Mouse (Mus musculus) erythroid progenitor cell, adult 5-6 weeks (primary cell): ENCODE data around the gene Olfr898. TPM values are rescaled to one million over a fixed set of nuclear protein-coding genes. Genes with fewer than 3 reads are reported as not detected.

ENCODE experiments used
- ATAC-seq: replicated peaks from 2 replicates; pipeline ENCODE4 v1.8.0; 2016; ENCODE audit warnings: moderate number of reproducible peaks, mild to moderate bottlenecking, moderate TSS enrichment, inconsistent platforms; ENCODE audit not compliant: poor library complexity, low FRiP score, severe bottlenecking
- total RNA-seq, 2 experiments: library from RNA; stranded (forward) in 1 of 2; stranded (reverse) in 1 of 2; fragments of 150-400 nt in 1 of 2; fragments of 186-747, 209-891 nt in 1 of 2; gene quantifications; 2 replicates each; pipeline versions ENCODE4 v1.2.3 to v1.2.4; 2015 to 2017; ENCODE audit warnings: low replicate concordance in 2 of 2

The Olfr898 gene
- not detected in 2 replicates for total RNA-seq (2015; ENCODE audit: low replicate concordance)
- not detected in 2 replicates for total RNA-seq (2017; ENCODE audit: low replicate concordance)

GRCm38 (mm10) chr9:38348111-38348510, at the start of gene Olfr898:
TSS of gene Olfr898 (plus strand) at chr9:38348411.
- no peak for ATAC-seq

DNA sequence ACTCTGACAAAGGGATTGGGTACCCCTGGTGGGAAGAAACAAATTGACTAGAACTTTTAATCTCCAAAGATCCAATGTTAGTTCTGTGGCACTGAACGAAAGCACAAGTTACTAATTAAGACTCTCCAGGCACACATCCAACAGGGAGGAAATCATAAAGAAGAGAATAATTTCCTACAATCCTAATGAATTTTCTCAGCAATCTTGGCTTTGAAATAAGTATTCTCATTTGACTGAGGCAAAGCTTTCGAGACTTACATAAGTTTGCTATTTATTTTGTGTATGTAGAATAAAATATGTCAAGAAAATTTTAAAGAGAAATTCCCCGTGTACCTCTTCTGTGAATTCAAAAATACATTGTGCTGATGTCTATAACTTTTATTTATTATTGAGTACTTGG, 19.5 kb upstream of the Olfr898 start, which contains the start of gene Olfr25:
Gene Olfr25 (plus strand): TSS at position 301 of the 400 bp plus-strand sequence.
- ATAC-seq: no peak

GRCm38 (mm10) chr9:38366596-38366995, 18.4 kb downstream of the Olfr898 start, which contains the start of gene Olfr250:
TSS of gene Olfr250 (plus strand) at chr9:38366896.
- no peak for ATAC-seq

DNA sequence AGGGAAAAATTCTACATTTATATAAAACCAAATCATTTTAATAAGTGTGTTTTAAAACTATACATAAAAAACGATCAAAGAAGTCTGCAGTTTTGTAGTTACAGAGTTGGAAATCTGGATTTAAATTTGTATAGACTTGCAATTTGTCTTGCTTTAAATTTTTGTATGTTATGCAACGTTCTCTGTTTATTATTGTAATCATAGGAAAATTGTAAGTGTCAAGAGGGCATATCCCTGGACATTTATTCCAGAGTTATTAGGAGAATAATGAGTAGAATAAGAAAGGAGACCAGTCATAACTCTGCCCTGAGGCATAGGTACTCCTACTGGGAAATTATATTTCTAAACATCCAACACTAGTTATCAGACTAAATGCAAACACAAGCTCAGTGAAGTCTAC, 28.6 kb downstream of the Olfr898 start, which contains the start of gene Olfr251:
Gene Olfr251 (plus strand): TSS at position 301 of the 400 bp plus-strand sequence.
- no peak for ATAC-seq

- ATAC-seq: no peak
Measured at GRCm38 (mm10) chr9:38401398-38401797, 53.2 kb downstream of the Olfr898 start, which contains the start of gene Olfr147. TSS of gene Olfr147 (plus strand) at chr9:38401698.

Other genes with a start within 250 kb of the Olfr898 start
- not detected in 2 replicates for gene Olfr888, start 240.3 kb upstream of the Olfr898 start, total RNA-seq (2015; ENCODE audit: low replicate concordance)
- gene Olfr888, start 240.3 kb upstream of the Olfr898 start, total RNA-seq (2017; ENCODE audit: low replicate concordance): not detected in 2 replicates
- gene Olfr889, start 233.2 kb upstream of the Olfr898 start, total RNA-seq (2015; ENCODE audit: low replicate concordance): not detected in 2 replicates
- gene Olfr889, start 233.2 kb upstream of the Olfr898 start, total RNA-seq (2017; ENCODE audit: low replicate concordance): not detected in 2 replicates
- not detected in 2 replicates for gene Olfr890, start 205.9 kb upstream of the Olfr898 start, total RNA-seq (2015; ENCODE audit: low replicate concordance)
- gene Olfr890, start 205.9 kb upstream of the Olfr898 start, total RNA-seq (2017; ENCODE audit: low replicate concordance): not detected in 2 replicates
- not detected in 2 replicates for gene Olfr891, start 167.6 kb upstream of the Olfr898 start, total RNA-seq (2015; ENCODE audit: low replicate concordance)
- not detected in 2 replicates for gene Olfr891, start 167.6 kb upstream of the Olfr898 start, total RNA-seq (2017; ENCODE audit: low replicate concordance)
- gene Olfr893, start 140.0 kb upstream of the Olfr898 start, total RNA-seq (2015; ENCODE audit: low replicate concordance): not detected in 2 replicates
- gene Olfr893, start 140.0 kb upstream of the Olfr898 start, total RNA-seq (2017; ENCODE audit: low replicate concordance): not detected in 2 replicates
- gene Olfr894, start 130.4 kb upstream of the Olfr898 start, total RNA-seq (2015; ENCODE audit: low replicate concordance): not detected in 2 replicates
- not detected in 2 replicates for gene Olfr894, start 130.4 kb upstream of the Olfr898 start, total RNA-seq (2017; ENCODE audit: low replicate concordance)
- not detected in 2 replicates for gene Olfr143, start 95.6 kb upstream of the Olfr898 start, total RNA-seq (2015; ENCODE audit: low replicate concordance)
- gene Olfr143, start 95.6 kb upstream of the Olfr898 start, total RNA-seq (2017; ENCODE audit: low replicate concordance): not detected in 2 replicates
- gene Olfr895, start 80.6 kb upstream of the Olfr898 start, total RNA-seq (2015; ENCODE audit: low replicate concordance): not detected in 2 replicates
- gene Olfr895, start 80.6 kb upstream of the Olfr898 start, total RNA-seq (2017; ENCODE audit: low replicate concordance): not detected in 2 replicates
- gene Olfr896-ps1, start 57.3 kb upstream of the Olfr898 start, total RNA-seq (2015; ENCODE audit: low replicate concordance): not detected in 2 replicates
- gene Olfr896-ps1, start 57.3 kb upstream of the Olfr898 start, total RNA-seq (2017; ENCODE audit: low replicate concordance): not detected in 2 replicates
- gene Olfr25, start 19.4 kb upstream of the Olfr898 start, total RNA-seq (2015; ENCODE audit: low replicate concordance): not detected in 2 replicates
- 0.39 TPM in 1 of 2 replicates, not detected in the other for gene Olfr25, start 19.4 kb upstream of the Olfr898 start, total RNA-seq (2017; ENCODE audit: low replicate concordance)
- gene Olfr250, start 18.5 kb downstream of the Olfr898 start, total RNA-seq (2015; ENCODE audit: low replicate concordance): not detected in 2 replicates
- gene Olfr250, start 18.5 kb downstream of the Olfr898 start, total RNA-seq (2017; ENCODE audit: low replicate concordance): not detected in 2 replicates
- gene Olfr251, start 28.7 kb downstream of the Olfr898 start, total RNA-seq (2015; ENCODE audit: low replicate concordance): not detected in 2 replicates
- gene Olfr251, start 28.7 kb downstream of the Olfr898 start, total RNA-seq (2017; ENCODE audit: low replicate concordance): not detected in 2 replicates
- not detected in 2 replicates for gene Olfr147, start 53.3 kb downstream of the Olfr898 start, total RNA-seq (2015; ENCODE audit: low replicate concordance)
- gene Olfr147, start 53.3 kb downstream of the Olfr898 start, total RNA-seq (2017; ENCODE audit: low replicate concordance): not detected in 2 replicates
- gene Olfr901, start 81.0 kb downstream of the Olfr898 start, total RNA-seq (2015; ENCODE audit: low replicate concordance): not detected in 2 replicates
- not detected in 2 replicates for gene Olfr901, start 81.0 kb downstream of the Olfr898 start, total RNA-seq (2017; ENCODE audit: low replicate concordance)
- not detected in 2 replicates for gene Olfr902, start 99.2 kb downstream of the Olfr898 start, total RNA-seq (2015; ENCODE audit: low replicate concordance)
- gene Olfr902, start 99.2 kb downstream of the Olfr898 start, total RNA-seq (2017; ENCODE audit: low replicate concordance): not detected in 2 replicates
- not detected in 2 replicates for gene Olfr904, start 114.7 kb downstream of the Olfr898 start, total RNA-seq (2015; ENCODE audit: low replicate concordance)
- not detected in 2 replicates for gene Olfr904, start 114.7 kb downstream of the Olfr898 start, total RNA-seq (2017; ENCODE audit: low replicate concordance)
- not detected in 2 replicates for gene Olfr905, start 122.7 kb downstream of the Olfr898 start, total RNA-seq (2015; ENCODE audit: low replicate concordance)
- not detected in 2 replicates for gene Olfr905, start 122.7 kb downstream of the Olfr898 start, total RNA-seq (2017; ENCODE audit: low replicate concordance)
- gene Olfr906, start 138.7 kb downstream of the Olfr898 start, total RNA-seq (2015; ENCODE audit: low replicate concordance): not detected in 2 replicates
- gene Olfr906, start 138.7 kb downstream of the Olfr898 start, total RNA-seq (2017; ENCODE audit: low replicate concordance): not detected in 2 replicates
- gene Olfr907, start 147.4 kb downstream of the Olfr898 start, total RNA-seq (2015; ENCODE audit: low replicate concordance): not detected in 2 replicates
- gene Olfr907, start 147.4 kb downstream of the Olfr898 start, total RNA-seq (2017; ENCODE audit: low replicate concordance): not detected in 2 replicates
- not detected in 2 replicates for gene Olfr911-ps1, start 173.2 kb downstream of the Olfr898 start, total RNA-seq (2015; ENCODE audit: low replicate concordance)
- gene Olfr911-ps1, start 173.2 kb downstream of the Olfr898 start, total RNA-seq (2017; ENCODE audit: low replicate concordance): not detected in 2 replicates
- gene Olfr910, start 189.4 kb downstream of the Olfr898 start, total RNA-seq (2015; ENCODE audit: low replicate concordance): not detected in 2 replicates
- not detected in 2 replicates for gene Olfr910, start 189.4 kb downstream of the Olfr898 start, total RNA-seq (2017; ENCODE audit: low replicate concordance)
- not detected in 2 replicates for gene Olfr912, start 231.8 kb downstream of the Olfr898 start, total RNA-seq (2015; ENCODE audit: low replicate concordance)
- not detected in 2 replicates for gene Olfr912, start 231.8 kb downstream of the Olfr898 start, total RNA-seq (2017; ENCODE audit: low replicate concordance)
- not detected in 2 replicates for gene Olfr913, start 244.3 kb downstream of the Olfr898 start, total RNA-seq (2015; ENCODE audit: low replicate concordance)
- gene Olfr913, start 244.3 kb downstream of the Olfr898 start, total RNA-seq (2017; ENCODE audit: low replicate concordance): not detected in 2 replicates